Mouse (Mus musculus): ENCODE results near the gene Far1. TPM values are rescaled to one million over a fixed set of nuclear protein-coding genes. Genes with fewer than 3 reads are reported as not detected.

Far1 gene
- total RNA-seq, 2 experiments from 2014 or later: 116 to 131 TPM

DNA sequence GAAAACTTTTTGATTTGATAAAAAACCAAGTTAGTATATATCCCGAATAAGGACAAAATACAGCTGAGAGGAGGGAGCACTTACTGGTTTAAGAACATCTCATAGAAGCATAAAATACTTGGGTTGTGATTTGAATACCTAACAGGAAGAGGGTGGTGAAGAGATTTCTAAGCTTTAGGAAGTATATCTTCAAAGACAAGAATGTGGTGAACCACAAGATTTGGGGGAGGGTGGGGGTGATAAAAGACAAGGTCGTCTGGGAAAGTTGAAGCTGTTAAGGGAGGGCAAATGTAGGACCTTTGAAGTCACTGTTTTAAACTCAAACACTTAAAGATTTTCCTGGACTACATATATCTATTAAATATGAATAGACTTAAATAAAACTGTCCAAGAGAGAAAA is 59.1 kb downstream of the Far1 start:
- no peak for DNase-seq

DNA sequence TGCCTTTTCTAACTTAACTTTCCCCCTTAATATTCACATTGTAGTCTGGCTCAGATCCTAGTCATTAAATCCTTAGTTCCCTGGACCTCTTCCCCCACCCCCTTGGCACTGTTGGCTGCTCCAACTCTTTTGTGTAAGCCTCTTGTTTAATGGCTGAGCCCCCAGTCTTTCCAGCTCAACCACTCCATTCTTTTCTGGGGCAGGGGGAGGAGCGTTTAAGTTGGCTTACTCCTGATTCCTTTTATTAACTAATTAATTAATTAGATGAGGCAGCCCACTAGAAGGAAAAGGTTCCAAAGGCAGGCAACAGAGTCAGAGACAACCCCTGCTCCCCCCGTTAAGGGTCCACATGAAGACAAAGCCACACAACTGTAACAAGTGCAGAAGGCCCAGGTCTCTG is 68.5 kb downstream of the Far1 start:
- no peak for DNase-seq

DNA sequence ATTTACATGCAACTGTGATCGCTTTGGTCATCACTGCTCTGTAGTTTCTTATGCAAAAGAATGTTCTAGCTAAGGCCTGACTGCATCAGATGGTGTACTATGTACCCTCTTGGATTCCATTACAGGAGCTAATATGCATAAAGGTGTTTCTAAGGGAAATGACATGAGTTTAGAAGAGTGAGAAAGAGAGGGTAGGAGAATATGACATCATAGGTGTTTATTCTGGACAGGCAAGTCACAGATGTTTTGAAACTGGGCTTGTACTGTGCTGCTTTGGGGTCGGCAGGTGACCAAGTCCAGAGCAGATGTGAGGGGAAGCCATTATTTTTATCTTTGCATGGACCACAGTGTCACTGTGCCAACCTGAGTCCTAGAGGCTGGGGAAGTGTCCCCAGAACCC is 75.6 kb downstream of the Far1 start:
- DNase-seq: no peak

DNA sequence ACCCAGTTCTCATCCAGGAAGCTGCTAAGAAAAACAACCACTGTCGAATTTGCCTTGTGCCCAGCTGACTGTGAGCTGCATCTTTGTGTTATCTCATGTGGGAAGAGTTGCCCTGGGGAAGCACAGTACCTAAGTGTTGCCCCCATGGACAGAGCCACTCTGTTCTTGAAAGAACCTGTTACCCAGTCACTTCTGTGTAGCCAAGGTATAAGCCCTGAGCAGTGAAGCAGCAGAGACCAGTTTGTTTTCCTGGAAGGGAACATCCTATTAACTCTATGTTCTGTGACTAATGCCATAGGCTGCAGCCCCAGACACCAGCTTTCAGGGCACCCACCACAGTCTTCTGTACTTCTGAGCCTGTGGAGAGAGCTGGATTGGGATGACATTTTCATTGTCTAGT is 76.7 kb downstream of the Far1 start:
- DNase-seq: no peak

DNA sequence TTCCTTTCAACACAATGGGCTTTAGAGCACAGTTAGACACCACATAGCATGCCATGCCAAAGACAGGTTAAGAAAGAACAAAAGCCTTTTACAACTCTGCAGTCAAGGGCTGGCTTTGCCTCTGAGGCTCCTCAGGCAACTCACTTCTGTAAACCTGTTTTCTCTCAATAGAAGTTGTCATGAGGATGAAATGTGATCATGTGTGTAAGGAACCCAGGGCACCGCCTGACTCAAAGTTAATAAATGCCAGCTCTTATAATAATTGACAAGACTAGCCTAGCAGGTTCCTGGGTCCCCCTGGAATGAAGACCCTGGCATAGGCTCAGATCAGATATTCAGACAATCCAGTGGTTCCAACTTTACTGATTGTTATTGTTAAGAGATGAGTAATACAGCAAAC is 77.5 kb downstream of the Far1 start:
- no peak for DNase-seq

DNA sequence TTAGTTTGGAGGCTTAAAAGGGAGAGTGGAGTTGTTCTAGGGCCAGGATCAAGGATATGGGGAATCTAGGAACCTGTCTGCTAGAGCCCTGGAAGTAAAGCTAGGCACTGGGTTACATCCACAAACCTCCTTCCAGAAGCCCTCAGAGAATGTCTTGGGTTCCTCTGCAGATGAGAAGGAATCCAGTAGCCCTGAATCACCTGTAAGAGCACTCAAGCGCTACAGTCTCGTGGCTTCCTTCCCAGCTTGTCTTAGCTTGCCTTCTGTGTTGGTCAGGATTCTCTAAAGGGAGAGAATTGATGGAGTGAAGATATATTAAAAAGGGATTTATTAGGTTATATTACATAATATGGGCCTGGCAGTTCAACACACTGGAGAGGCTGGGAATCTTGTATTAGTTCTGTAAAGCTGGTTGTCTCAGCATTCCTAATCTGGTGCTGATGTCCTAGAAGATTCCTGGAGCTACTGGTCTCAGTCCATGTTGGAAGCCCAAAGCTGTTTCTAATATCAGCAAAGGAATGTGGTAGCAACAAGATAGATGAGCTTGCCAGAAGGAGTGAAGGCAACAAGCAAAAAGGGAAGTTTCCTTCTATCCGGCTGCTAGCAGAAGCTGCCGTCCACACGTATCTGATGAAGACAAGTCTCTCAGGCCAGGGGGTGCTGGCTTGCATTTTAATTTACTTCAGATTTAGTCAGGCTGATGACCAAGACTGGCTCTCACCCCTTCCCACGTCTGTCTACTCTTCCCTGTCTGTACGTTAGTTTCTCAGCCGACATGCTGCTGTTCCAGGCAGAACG is 78.1 kb downstream of the Far1 start:
- no peak for DNase-seq

DNA sequence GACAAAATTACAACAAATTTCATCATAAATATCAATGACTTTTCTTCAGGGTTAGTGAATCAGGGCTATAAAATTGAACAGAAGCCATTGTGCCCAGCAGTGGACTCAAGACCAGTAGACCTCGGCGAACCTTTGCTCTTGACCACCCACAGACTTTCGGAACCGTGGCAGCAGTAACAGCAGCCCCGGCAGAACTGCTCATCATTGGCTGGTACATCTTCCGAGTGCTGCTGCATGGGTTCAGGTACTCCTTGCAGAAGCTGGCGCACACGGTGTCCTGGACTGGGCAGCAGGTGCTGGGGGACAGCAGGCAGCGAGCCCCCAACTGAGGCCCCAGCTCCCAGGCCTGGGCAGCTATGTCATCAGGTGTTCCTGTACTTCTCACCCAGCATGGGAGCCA is 79.1 kb downstream of the Far1 start:
- no peak for DNase-seq

DNA sequence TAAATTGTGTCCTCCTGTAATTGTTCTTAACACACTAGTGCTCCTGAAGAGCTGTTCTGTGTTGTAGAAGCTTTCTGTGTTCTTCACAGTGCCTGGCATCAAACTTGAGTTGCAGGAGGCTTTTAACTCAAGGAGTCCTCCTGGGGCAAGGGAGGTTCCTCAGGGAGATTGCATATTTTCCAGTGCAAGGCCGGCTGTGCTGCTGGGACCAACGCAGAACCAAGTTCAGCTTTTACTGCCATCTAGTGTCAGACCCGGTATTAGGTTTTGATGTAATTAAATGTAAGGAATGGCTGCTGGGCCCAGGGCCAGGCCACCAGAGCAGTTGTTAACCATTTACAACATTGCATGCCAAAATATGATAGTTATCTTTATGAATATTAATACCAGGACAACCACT is 80.7 kb downstream of the Far1 start:
- peak; percentile 13 to 23 for DNase-seq

DNA sequence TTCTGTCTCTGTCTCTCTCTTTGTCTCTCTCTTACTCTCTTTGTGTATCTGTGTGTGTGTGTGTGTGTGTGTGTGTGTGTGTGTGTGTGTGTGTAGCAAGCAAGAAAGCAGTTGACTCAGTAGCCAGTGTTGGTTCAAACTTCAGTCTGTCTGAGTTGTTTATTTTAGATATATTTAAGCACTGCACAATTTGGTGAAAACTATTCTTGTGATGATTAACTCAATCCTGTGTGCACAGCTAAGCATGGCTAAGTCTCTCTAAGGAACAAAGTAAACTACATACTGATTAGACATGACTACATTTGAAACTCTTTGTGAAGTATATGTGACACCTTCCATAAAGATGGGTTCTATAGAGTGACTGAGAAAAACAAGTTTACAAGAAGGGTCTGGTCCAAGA is 83.6 kb downstream of the Far1 start:
- no peak for DNase-seq

DNA sequence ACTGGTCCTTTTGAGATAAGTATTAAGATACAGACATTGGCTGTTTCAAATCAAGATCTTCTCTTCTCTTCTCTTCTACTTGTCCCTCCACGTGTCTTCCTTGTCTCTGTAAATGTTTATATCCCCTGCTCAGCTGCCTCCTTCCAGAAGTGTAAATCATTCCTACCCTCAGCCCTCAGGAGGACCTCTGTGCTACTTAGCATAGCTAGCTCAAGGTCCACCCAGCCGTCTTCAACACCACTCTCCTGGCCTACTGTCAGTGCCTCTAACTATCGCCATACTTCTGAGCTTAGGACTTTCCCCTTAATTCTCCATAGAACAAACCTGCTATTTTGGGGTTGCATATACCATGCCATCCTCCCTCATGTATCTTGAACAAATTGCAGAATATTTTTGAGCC is 88.2 kb downstream of the Far1 start:
- no peak for DNase-seq

DNA sequence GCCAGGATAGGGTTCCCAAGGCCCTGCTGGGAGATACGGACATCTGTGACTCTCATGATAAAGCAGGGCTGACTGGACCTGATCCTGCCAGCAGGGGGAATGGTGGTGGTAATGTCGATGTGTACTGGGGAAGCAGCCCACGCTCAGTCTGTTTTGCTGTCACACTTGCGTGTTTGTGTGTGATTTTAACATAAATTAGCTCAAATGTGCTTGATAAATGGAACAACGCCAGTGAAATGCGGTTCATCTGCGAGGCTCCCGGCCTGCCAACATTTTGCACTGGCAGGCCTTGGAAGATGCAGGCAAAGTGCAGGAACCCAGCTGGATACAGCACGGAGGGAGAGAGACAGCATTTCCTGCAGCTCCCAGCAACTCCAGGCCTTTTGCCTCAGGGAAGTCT is 94.3 kb downstream of the Far1 start:
- DNase-seq: peak; percentile 80 to 84

DNA sequence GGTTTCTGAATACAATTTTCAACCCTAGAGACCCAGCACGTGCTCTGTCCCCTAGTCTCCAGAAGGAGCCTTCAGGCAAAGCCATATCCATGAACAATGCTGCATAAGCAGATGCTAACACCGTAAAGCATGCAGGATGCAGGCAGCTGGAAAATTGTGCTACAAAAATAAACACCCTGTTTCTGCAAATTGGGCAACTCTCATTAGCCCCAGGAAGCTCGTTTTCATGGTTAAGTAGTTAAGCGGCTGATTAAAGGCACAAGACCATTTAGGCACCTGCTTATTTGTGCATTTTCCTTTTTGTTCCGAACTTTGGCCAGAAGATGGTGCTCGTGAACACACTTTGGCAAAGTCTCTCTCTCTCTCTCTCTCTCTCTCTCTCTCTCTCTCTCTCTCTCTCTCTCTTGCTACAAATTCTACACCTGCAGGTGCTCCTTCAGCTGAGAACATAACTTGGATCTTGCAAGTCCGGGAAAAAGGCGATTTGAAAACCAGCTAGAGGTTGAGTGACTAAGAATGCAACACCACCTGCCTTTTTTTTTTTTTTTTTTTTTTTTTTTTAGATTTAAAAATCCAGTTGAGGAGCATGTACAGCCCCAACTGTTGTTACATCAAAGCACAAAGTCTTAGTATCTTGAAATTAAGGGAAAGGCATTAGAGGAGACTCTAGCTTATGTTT is 95.5 kb downstream of the Far1 start:
- peak; percentile 11 to 51 for DNase-seq

DNA sequence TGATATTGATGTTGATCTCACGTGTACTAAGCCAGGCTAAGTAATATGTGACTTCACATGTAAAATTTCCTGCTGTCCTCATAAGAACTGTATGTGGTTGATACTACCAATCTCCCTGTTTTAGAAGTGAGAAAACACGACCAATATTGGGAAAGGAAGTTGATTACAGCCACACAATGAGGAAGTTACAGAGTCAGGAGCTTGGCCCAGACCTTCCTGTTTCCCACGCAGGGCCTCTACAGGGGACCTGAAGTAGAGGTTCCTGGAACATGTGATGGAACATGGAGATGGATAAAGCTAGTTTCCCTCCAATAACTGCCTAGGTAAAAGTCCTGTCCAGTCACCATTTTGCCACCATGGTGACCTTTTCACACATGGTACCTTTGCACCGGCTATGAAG is 99.0 kb downstream of the Far1 start:
- no peak for DNase-seq

DNA sequence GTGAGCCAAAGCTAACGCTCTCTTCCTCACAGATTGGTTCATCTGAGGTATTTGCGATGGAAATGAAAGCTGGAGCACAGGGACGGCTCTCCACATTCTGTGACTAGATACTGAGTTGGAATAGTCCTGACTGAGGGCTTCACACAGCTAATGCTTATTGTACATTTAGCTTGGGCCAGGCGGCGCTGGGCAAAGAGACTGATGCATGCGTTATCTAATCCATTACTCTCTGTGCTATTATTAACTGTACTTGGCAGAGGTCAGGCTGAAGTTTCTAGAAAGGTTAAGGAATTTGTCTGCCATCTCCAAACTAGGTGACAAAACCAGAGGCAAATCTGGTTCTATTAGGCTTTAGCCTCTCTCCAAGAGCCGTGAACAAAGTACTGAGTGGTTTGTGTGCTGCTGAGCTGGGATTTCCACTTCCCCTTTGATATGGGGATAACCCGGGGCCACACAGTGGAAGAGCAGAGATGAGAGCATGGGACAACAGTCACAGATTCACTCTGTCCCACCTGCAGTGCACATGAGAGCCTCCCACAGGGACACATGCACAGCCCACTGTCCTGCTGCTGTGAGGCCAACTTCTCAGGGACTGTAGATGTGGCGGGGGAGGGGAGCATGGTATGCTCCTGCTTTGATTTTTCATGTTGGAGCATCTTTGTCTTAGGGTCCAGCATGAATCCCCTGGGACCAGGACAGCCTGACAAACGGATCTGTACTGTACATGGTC is 100.7 kb downstream of the Far1 start:
- DNase-seq: no peak

DNA sequence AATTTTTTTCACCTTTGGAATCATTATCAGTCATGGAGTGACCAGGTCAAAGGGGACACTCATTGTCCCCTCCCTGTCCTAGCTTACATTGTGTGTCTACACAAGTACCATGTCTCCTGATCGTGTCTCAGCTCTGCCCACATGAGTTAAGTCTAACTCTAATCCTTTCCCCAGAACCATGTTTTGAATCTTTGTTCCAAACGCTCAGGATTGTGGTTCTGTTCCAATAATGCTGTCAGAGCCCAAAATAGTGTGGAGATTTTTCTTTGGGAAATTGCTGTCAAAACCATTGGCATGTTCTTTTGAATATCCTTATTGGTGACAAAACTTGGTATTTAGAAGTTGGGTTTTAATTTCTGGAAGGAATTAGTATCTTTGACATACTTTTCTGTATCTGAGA is 105.5 kb downstream of the Far1 start:
- DNase-seq: no peak

DNA sequence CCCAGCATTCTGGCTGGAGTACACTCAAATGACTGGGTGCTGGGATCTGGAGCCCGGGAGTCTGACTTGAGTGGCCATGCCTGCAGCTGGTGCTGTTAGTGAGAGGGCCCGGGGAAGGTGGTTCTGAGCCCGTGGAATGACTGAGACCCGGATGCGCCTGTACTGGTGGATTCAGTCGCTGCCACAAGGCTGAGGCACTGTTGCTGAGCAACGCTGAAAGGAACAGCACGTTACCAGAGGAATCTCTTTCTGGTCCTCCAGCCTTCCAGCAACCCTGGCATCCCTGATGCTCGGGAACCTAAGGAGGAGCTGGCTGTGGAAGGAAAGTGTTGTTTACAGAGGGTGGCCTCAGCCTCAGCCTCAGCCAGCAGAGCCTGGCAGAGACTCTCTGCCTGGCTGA is 106.1 kb downstream of the Far1 start:
- DNase-seq: peak; percentile 65 to 67

Other genes starting within 250 kb of the Far1 start
- 10 to 100 TPM; 59.1 to 63.0 TPM for gene Btbd10, start 144.4 kb upstream of the Far1 start, total RNA-seq (2021)
- gene Pth, start 125.3 kb upstream of the Far1 start, total RNA-seq (2021): not detected

Data from layer of hippocampus, postnatal 36 days (tissue).